Mouse (Mus musculus) liver, embryonic 15.5 days (tissue): ENCODE results near the gene Olfr577. TPM values are rescaled to one million over a fixed set of nuclear protein-coding genes. Genes with fewer than 3 reads are reported as not detected.

Experiments used
- polyA plus RNA-seq: library from polyadenylated mRNA; unstranded; fragments of >200 nt; fragmentation: Nextera tagmentation; extraction: Ambion mirVana; gene quantifications from 2 replicates; pipeline ENCODE4 v1.2.1, GENCODE M21; 2015

Olfr577 gene
- polyA plus RNA-seq, 1 experiment from 2014 or later: not detected

Other genes with a start within 250 kb of the Olfr577 start
- gene Olfr559, start 248.5 kb downstream of the Olfr577 start, polyA plus RNA-seq: not detected in 2 replicates
- gene Olfr560, start 216.6 kb downstream of the Olfr577 start, polyA plus RNA-seq: not detected in 2 replicates
- not detected in 2 replicates for gene Olfr78, start 216.5 kb downstream of the Olfr577 start, polyA plus RNA-seq
- not detected in 2 replicates for gene Olfr561, start 204.7 kb downstream of the Olfr577 start, polyA plus RNA-seq
- not detected in 2 replicates for gene Olfr564, start 172.5 kb downstream of the Olfr577 start, polyA plus RNA-seq
- not detected in 2 replicates for gene Olfr566, start 117.2 kb downstream of the Olfr577 start, polyA plus RNA-seq
- gene Olfr568, start 98.8 kb downstream of the Olfr577 start, polyA plus RNA-seq: not detected in 2 replicates
- not detected in 2 replicates for gene Olfr569, start 85.1 kb downstream of the Olfr577 start, polyA plus RNA-seq
- gene Olfr570, start 81.4 kb downstream of the Olfr577 start, polyA plus RNA-seq: not detected in 2 replicates
- not detected in 2 replicates for gene Olfr571, start 58.4 kb downstream of the Olfr577 start, polyA plus RNA-seq
- gene Olfr572, start 51.5 kb downstream of the Olfr577 start, polyA plus RNA-seq: not detected in 2 replicates
- not detected in 2 replicates for gene Olfr573-ps1, start 33.4 kb downstream of the Olfr577 start, polyA plus RNA-seq
- gene Olfr574, start 27.5 kb downstream of the Olfr577 start, polyA plus RNA-seq: not detected in 2 replicates
- gene Olfr575, start 17.2 kb downstream of the Olfr577 start, polyA plus RNA-seq: not detected in 2 replicates
- gene Olfr576, start 13.3 kb downstream of the Olfr577 start, polyA plus RNA-seq: not detected in 2 replicates
- not detected in 2 replicates for gene Olfr578, start 13.4 kb upstream of the Olfr577 start, polyA plus RNA-seq
- gene Olfr582, start 62.1 kb upstream of the Olfr577 start, polyA plus RNA-seq: not detected in 2 replicates
- not detected in 2 replicates for gene Olfr583, start 75.4 kb upstream of the Olfr577 start, polyA plus RNA-seq
- not detected in 2 replicates for gene Olfr584, start 105.9 kb upstream of the Olfr577 start, polyA plus RNA-seq
- not detected in 2 replicates for gene Olfr585, start 121.8 kb upstream of the Olfr577 start, polyA plus RNA-seq
- not detected in 2 replicates for gene Olfr586, start 149.7 kb upstream of the Olfr577 start, polyA plus RNA-seq
- gene Olfr588-ps1, start 164.9 kb upstream of the Olfr577 start, polyA plus RNA-seq: not detected in 2 replicates
- gene Olfr589, start 180.4 kb upstream of the Olfr577 start, polyA plus RNA-seq: not detected in 2 replicates
- gene Olfr591, start 202.4 kb upstream of the Olfr577 start, polyA plus RNA-seq: not detected in 2 replicates
- gene Olfr592, start 208.9 kb upstream of the Olfr577 start, polyA plus RNA-seq: not detected in 2 replicates
- gene Olfr593, start 235.9 kb upstream of the Olfr577 start, polyA plus RNA-seq: not detected in 2 replicates
- not detected in 2 replicates for gene Olfr594, start 241.1 kb upstream of the Olfr577 start, polyA plus RNA-seq